Mouse (Mus musculus) liver, embryonic 14.5 days (tissue): ENCODE measurements around the gene Bnip1.

Experiments
- CTCF ChIP-seq: IDR thresholded peaks from 2 replicates; pipeline ENCODE4 v1.5.1; 2016; ENCODE audit warnings: antibody characterized with exemption, low read depth, control low read depth
- EP300 ChIP-seq: IDR thresholded peaks from 2 replicates; pipeline ENCODE4 v1.6.1; 2016; ENCODE audit warnings: antibody characterized with exemption, low read depth

DNA sequence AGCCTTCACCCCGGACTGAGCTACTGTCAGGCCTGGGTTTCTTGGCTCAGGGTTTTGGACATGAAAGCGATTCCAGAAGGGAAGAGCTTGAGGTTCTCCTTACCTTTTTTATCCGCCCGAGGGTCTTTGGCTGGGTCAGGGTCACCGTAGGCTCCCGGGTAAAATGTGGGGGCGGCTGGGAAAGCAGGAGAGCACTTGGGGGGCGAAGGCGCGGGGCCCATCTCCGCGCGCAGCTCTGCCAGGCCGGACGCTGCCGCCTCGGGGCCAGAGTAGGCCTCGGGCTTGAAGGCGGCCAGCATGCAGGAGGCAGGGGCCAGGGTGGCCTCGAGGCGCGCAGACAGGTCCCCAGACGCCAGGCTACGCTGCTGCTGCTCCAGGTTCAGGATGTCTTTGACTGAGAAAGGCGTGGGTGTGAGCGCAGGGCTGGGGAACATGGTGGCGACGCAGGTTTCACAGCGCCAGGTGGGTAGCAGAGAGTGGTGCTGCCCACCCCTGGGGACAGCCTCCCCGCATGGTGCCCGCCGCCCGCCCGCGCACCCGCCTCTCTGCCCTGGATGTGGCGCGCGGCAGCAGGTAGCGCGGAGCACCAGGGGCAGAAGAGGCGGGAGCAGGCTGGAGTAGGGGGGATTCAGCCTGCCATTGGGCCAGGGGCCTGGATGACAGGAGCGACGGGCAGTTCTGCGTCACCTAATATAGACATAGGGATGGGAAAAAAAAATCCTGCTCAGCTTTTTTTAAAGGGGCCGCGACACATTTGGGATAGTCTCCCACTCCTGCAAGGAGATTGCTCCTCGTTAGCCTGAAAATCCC lies 60.3 kb downstream of the Bnip1 start:
- TF ChIP-seq CTCF = no peak
- no peak for TF ChIP-seq EP300
